Mouse (Mus musculus) limb, embryonic 15.5 days (tissue): ENCODE measurements around the gene Dnal4. TPM values are rescaled to one million over a fixed set of nuclear protein-coding genes. Genes with fewer than 3 reads are reported as not detected.

Experiments
- ATAC-seq: fragments of 200-750 bp; cut with Nextera tagmentation; 2 replicates; pipeline ENCODE4 v1.8.0; 2017; ENCODE audit warnings: low read depth, moderate TSS enrichment; ENCODE audit not compliant: insufficient number of reproducible peaks, low FRiP score, low TSS enrichment
- H3K27ac ChIP-seq: fragments of 300-500 bp; sonication (generic); 2 replicates; pipeline ENCODE4 v1.5.1; 2015; ENCODE audit warnings: moderate library complexity, mild to moderate bottlenecking, inconsistent platforms
- H3K27me3 ChIP-seq: fragments of 300-500 bp; sonication (generic); 2 replicates; pipeline ENCODE4 v1.6.1; 2015; ENCODE audit warnings: inconsistent platforms
- H3K36me3 ChIP-seq: fragments of 300-500 bp; sonication (generic); 2 replicates; pipeline ENCODE4 v1.6.1; 2015; ENCODE audit warnings: inconsistent platforms
- H3K4me1 ChIP-seq: fragments of 300-500 bp; sonication (generic); 2 replicates; pipeline ENCODE4 v1.6.1; 2015; ENCODE audit warnings: inconsistent platforms
- H3K4me2 ChIP-seq: fragments of 300-500 bp; sonication (generic); 2 replicates; pipeline ENCODE4 v1.6.1; 2015; ENCODE audit warnings: mild to moderate bottlenecking, inconsistent platforms
- H3K4me3 ChIP-seq: fragments of 300-500 bp; sonication (generic); 2 replicates; pipeline ENCODE4 v1.5.1; 2015; ENCODE audit warnings: mild to moderate bottlenecking, inconsistent platforms
- H3K9ac ChIP-seq: fragments of 300-500 bp; sonication (generic); 2 replicates; pipeline ENCODE4 v1.6.1; 2015; ENCODE audit warnings: inconsistent platforms
- H3K9me3 ChIP-seq: fragments of 300-500 bp; sonication (generic); 2 replicates; pipeline ENCODE4 v1.6.1; 2016; ENCODE audit warnings: inconsistent platforms
- WGBS: fragments of 180-500 bp; shearing (Covaris S2); methylation state at CpG from one replicate; pipeline ENCODE4 v1.1.7; 2015; 5-methylcytosine and 5-hydroxymethylcytosine counted together
- polyA plus RNA-seq: library from polyadenylated mRNA; unstranded; fragments of >200 nt; fragmentation: Nextera tagmentation; extraction: Ambion mirVana; gene quantifications from 2 replicates; pipeline ENCODE4 v1.2.1, GENCODE M21; 2015

Dnal4 gene
- polyA plus RNA-seq, 1 experiment from 2014 or later: 67.1 TPM

- no peaks in the 10 kb centered on the region for H3K9me3 ChIP-seq
- H3K27ac ChIP-seq: no peak overlapping the region
- H3K36me3 ChIP-seq: peaks cover 5% of the 10 kb centered on the region; the same call in 1 of the 2 replicates
- no peak overlapping the region for H3K9ac ChIP-seq
- 68% methylated on average over 8 of the region's 8 CpGs for WGBS
- ATAC-seq: no peak
- no peak overlapping the region for H3K4me2 ChIP-seq
- H3K4me3 ChIP-seq: no peak overlapping the region
- peaks cover 9% of the 10 kb centered on the region; the same call in 1 of the 2 replicates for H3K4me1 ChIP-seq
- H3K27me3 ChIP-seq: no peaks in the 10 kb centered on the region
Observed at GRCm38 (mm10) chr15:79755977-79756625, 21.5 kb downstream of the Dnal4 start.

- Histone ChIP-seq H3K27me3 (no peaks in the 10 kb centered on the region), H3K4me2 (no peak overlapping the region), H3K36me3 (no peaks in the 10 kb centered on the region; the same call in 1 of the 2 replicates), H3K4me1 (peaks cover 9% of the 10 kb centered on the region; the same call in 1 of the 2 replicates), H3K9ac (no peak overlapping the region), H3K4me3 (no peak overlapping the region), H3K27ac (no peak overlapping the region), H3K9me3 (no peaks in the 10 kb centered on the region)
- 80% methylated on average over 4 of the region's 4 CpGs for WGBS
- ATAC-seq: no peak
Observed at GRCm38 (mm10) chr15:79755176-79755575, 22.5 kb downstream of the Dnal4 start.

DNA sequence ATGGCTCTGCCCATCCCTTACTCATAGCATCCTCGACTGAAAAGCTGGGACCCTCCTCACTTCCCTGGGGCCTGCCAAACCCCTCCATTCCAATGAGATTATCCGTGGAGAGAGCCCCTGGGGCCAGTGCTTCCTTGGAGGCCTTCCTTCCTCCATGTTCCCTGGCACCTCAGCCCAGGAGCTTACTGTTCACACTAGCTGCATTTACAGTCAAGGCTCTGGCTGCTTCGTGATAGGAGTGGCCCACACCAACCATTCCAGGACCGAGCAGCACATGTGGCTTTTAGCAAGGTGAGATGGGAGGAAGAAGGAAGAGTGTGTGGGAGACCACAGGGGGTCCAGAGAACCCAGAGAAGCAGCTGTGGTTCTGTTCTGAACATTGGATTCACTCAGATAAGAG, 23.8 kb downstream of the Dnal4 start:
- Histone ChIP-seq H3K4me2 (no peak overlapping the region), H3K27me3 (no peaks in the 10 kb centered on the region), H3K36me3 (no peaks in the 10 kb centered on the region; the same call in 1 of the 2 replicates), H3K9ac (no peak overlapping the region), H3K4me3 (no peak overlapping the region), H3K27ac (no peak overlapping the region), H3K9me3 (no peaks in the 10 kb centered on the region), H3K4me1 (peaks cover 9% of the 10 kb centered on the region; the same call in 1 of the 2 replicates)
- 50% methylated on average over 4 of the region's 4 CpGs for WGBS
- ATAC-seq: no peak

DNA sequence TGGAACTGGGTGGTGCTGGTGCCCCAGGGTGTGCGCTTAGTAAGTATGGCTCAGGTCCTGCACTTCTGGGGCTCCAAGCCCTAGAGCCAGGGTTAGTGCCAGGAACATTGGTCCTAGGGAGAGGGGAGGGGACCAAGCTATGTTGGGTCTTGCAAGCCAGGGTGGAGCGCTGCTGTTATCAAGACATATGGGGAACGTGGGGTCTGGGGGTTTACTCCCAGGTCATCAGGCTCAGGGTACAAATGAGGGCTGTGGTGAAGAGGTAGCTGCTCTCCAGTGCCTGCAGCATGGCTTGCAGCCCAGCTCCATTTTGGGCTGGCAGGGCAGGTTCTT, 24.3 kb downstream of the Dnal4 start:
- 82% methylated on average over 3 of the region's 3 CpGs for WGBS
- no peaks in the 10 kb centered on the region for H3K27me3 ChIP-seq
- H3K4me3 ChIP-seq: no peak overlapping the region
- no peak overlapping the region for H3K27ac ChIP-seq
- H3K4me2 ChIP-seq: no peak overlapping the region
- H3K4me1 ChIP-seq: peaks cover 9% of the 10 kb centered on the region; the same call in 1 of the 2 replicates
- no peaks in the 10 kb centered on the region for H3K9me3 ChIP-seq
- no peak for ATAC-seq
- no peak overlapping the region for H3K9ac ChIP-seq
- no peaks in the 10 kb centered on the region; the same call in 1 of the 2 replicates for H3K36me3 ChIP-seq

GRCm38 (mm10) chr15:79752742-79753419, 24.8 kb downstream of the Dnal4 start:
- H3K4me3 ChIP-seq: no peak overlapping the region
- no peaks in the 10 kb centered on the region; the same call in 1 of the 2 replicates for H3K36me3 ChIP-seq
- H3K27me3 ChIP-seq: no peaks in the 10 kb centered on the region
- H3K4me1 ChIP-seq: peaks cover 9% of the 10 kb centered on the region; the same call in 1 of the 2 replicates
- H3K9me3 ChIP-seq: no peaks in the 10 kb centered on the region
- ATAC-seq: no peak
- 23% methylated on average over 11 of the region's 11 CpGs for WGBS
- no peak overlapping the region for H3K9ac ChIP-seq
- H3K4me2 ChIP-seq: no peak overlapping the region
- H3K27ac ChIP-seq: no peak overlapping the region

DNA sequence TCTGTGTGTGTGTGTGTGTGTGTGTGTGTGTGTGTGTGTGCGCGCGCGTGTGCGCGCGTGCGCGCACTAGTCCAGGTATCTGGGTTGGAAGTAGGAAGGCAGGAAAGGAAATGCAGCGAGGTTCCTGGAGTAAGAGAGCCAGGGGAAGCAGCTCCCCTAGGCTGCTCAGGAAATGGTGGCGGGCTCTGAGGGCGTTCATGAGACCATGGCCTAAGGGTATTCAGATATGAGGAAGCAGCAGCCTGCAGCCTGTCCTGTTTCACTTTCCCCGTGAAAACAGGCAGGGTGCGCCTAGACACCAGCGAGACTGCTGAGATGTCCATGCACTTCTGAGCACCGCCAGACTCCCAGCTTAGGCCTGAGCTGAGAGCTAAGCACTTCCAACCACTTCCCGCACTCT, 25.9 kb downstream of the Dnal4 start:
- ATAC-seq: no peak
- Histone ChIP-seq H3K4me2 (no peak overlapping the region), H3K4me1 (peaks cover 9% of the 10 kb centered on the region; the same call in 1 of the 2 replicates), H3K9me3 (no peaks in the 10 kb centered on the region), H3K4me3 (no peak overlapping the region), H3K9ac (no peak overlapping the region), H3K27me3 (no peaks in the 10 kb centered on the region), H3K27ac (no peak overlapping the region), H3K36me3 (no peaks in the 10 kb centered on the region; the same call in 1 of the 2 replicates)
- WGBS: 84% methylated on average over 17 of the region's 17 CpGs

- Histone ChIP-seq H3K4me2 (no peak overlapping the region), H3K27ac (no peak overlapping the region), H3K27me3 (no peaks in the 10 kb centered on the region), H3K9ac (no peak overlapping the region), H3K36me3 (no peaks in the 10 kb centered on the region), H3K4me3 (no peak overlapping the region), H3K4me1 (peaks cover 11% of the 10 kb centered on the region; the same call in 1 of the 2 replicates), H3K9me3 (no peaks in the 10 kb centered on the region)
- ATAC-seq: no peak
- WGBS: 87% methylated on average over 8 of the region's 8 CpGs
Observed at GRCm38 (mm10) chr15:79750266-79750665, 27.4 kb downstream of the Dnal4 start.

- ATAC-seq: no peak
- Histone ChIP-seq H3K9me3 (no peaks in the 10 kb centered on the region), H3K27me3 (no peaks in the 10 kb centered on the region), H3K4me1 (peaks cover 21% of the 10 kb centered on the region), H3K36me3 (no peaks in the 10 kb centered on the region), H3K27ac (no peak overlapping the region), H3K4me3 (no peak overlapping the region), H3K9ac (no peak overlapping the region), H3K4me2 (no peak overlapping the region)
- WGBS: 88% methylated on average over 7 of the region's 7 CpGs
Observed at GRCm38 (mm10) chr15:79749162-79749561, 28.5 kb downstream of the Dnal4 start.

DNA sequence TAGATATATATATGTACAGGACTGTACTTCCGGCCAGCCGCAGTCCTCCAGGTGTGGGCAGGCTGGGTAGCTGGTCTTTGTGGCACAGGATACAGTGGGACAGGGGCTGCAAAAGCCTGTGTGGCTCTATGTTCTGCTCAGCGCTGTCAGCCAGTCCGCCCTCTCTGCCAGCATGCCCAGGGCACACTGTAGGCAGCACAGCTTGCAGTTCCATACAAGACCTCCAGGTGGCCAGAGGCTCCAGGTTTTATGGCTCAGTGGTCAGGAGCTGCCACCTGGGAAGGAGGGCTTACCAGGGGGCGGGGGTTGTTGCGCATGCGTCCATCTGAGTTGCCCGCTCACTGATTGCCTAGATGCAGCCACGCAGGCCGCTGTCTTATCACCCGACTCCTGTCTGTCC, 29.7 kb downstream of the Dnal4 start:
- 66% methylated on average over 11 of the region's 11 CpGs for WGBS
- 0 out of 2 replicates have a peak, but pooled peaks have one; percentile 41 for ATAC-seq
- H3K36me3 ChIP-seq: no peaks in the 10 kb centered on the region

GRCm38 (mm10) chr15:79745883-79746282, 31.8 kb downstream of the Dnal4 start:
- H3K9ac ChIP-seq: no peak overlapping the region
- H3K4me1 ChIP-seq: peaks cover 30% of the 10 kb centered on the region
- no peaks in the 10 kb centered on the region for H3K27me3 ChIP-seq
- no peaks in the 10 kb centered on the region for H3K9me3 ChIP-seq
- no peak overlapping the region for H3K4me3 ChIP-seq
- H3K4me2 ChIP-seq: no peak overlapping the region
- no peaks in the 10 kb centered on the region for H3K36me3 ChIP-seq
- no peak overlapping the region for H3K27ac ChIP-seq
- WGBS: 90% methylated on average over 5 of the region's 5 CpGs
- no peak for ATAC-seq

More for the DNA sequence above, 29.7 kb downstream of the Dnal4 start:
- H3K4me3 ChIP-seq: no peak overlapping the region
- H3K27me3 ChIP-seq: no peaks in the 10 kb centered on the region
- H3K9me3 ChIP-seq: no peaks in the 10 kb centered on the region
- peaks cover 17% of the 10 kb centered on the region for H3K4me1 ChIP-seq
- H3K27ac ChIP-seq: no peak overlapping the region
- H3K4me2 ChIP-seq: no peak overlapping the region
- H3K9ac ChIP-seq: no peak overlapping the region

- H3K4me3 ChIP-seq: no peak overlapping the region
- no peaks in the 10 kb centered on the region for H3K27me3 ChIP-seq
- H3K4me2 ChIP-seq: no peak overlapping the region
- no peaks in the 10 kb centered on the region for H3K36me3 ChIP-seq
- ATAC-seq: no peak
- H3K9me3 ChIP-seq: no peaks in the 10 kb centered on the region
- peaks cover 34% of the 10 kb centered on the region for H3K4me1 ChIP-seq
- no peak overlapping the region for H3K27ac ChIP-seq
- WGBS: 46% methylated on average over 10 of the region's 10 CpGs
- no peak overlapping the region for H3K9ac ChIP-seq
Observed at GRCm38 (mm10) chr15:79745312-79745711, 32.3 kb downstream of the Dnal4 start.

- H3K4me1 ChIP-seq: peaks cover 37% of the 10 kb centered on the region
- H3K9me3 ChIP-seq: no peaks in the 10 kb centered on the region
- no peak overlapping the region for H3K9ac ChIP-seq
- H3K4me2 ChIP-seq: no peak overlapping the region
- H3K27ac ChIP-seq: no peak overlapping the region
- 65% methylated on average over 8 of the region's 8 CpGs for WGBS
- ATAC-seq: no peak
- no peaks in the 10 kb centered on the region for H3K27me3 ChIP-seq
- H3K36me3 ChIP-seq: 0 out of 2 replicates have a peak, but pooled peaks cover 1% of the 10 kb centered on the region
- H3K4me3 ChIP-seq: no peak overlapping the region
Observed at GRCm38 (mm10) chr15:79744742-79745141, 32.9 kb downstream of the Dnal4 start.
